Mouse (Mus musculus) MN1 (cell line): Measurements from ENCODE around the gene Diras2.

Source experiments
- DNase-seq: peaks from one replicate; pipeline ENCODE4 v3.0.0-alpha.2; 2016; ENCODE audit warnings: low spot score

Diras2 gene

GRCm38 (mm10) chr13:52465141-52465540 is 65.9 kb downstream of the Diras2 start:
- DNase-seq: no peak

GRCm38 (mm10) chr13:52459982-52460381 is 71.1 kb downstream of the Diras2 start:
- DNase-seq: no peak

GRCm38 (mm10) chr13:52457889-52458324 is 73.2 kb downstream of the Diras2 start:
- DNase-seq: no peak

GRCm38 (mm10) chr13:52457177-52457888 is 73.7 kb downstream of the Diras2 start:
- DNase-seq: no peak

DNA sequence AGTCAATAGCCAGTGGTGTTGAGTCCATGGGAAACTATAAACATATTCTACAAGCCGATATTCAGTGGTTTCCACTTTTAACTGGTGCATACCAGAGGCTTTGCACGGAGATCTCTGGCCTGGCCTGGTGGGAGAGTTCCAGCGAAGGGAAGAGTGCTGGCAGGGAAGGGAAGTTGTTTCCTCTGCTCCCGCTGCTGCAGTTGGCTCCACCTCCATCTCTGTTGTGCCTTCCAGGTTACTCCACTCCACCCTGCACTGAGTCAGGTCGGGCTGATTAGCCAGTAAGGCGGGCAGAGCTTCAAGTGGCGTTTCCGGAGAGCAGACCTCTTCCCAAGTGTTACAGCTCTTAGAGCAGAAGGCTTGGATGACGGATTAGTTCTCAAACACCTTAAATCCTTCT is 75.8 kb downstream of the Diras2 start:
- DNase-seq: no peak

GRCm38 (mm10) chr13:52454708-52455250 is 76.3 kb downstream of the Diras2 start:
- DNase-seq: no peak
